Mouse (Mus musculus): ENCODE measurements around the gene Slc1a2. TPM values are rescaled to one million over a fixed set of nuclear protein-coding genes. Genes with fewer than 3 reads are reported as not detected.

The Slc1a2 gene
- polyA plus RNA-seq, 1 experiment from 2014 or later, result 0.40 TPM

- Histone ChIP-seq H3K36me3 (no peaks in the 10 kb centered on the region), H3K9me3 (no peaks in the 10 kb centered on the region), H3K27me3 (ENCODE audit: insufficient read depth, poor library complexity, severe bottlenecking) (no peaks in the 10 kb centered on the region), H3K4me1 (peaks cover 10% of the 10 kb centered on the region; the same call in 1 of the 2 replicates), H3K4me3 (no peak overlapping the region), H3K27ac (no peak overlapping the region)
- no peak for DNase-seq (ENCODE audit: low spot score)
- 62% methylated on average over 2 of the region's 2 CpGs for WGBS
These were observed 76.6 kb downstream of the Slc1a2 start for GRCm38 (mm10) chr2:102735031-102735430.

- WGBS, result 89% methylated on average over 9 of the region's 9 CpGs
- Histone ChIP-seq H3K36me3 (no peaks in the 10 kb centered on the region), H3K9me3 (no peaks in the 10 kb centered on the region), H3K4me3 (no peak overlapping the region), H3K27me3 (ENCODE audit: insufficient read depth, poor library complexity, severe bottlenecking) (no peaks in the 10 kb centered on the region), H3K27ac (no peak overlapping the region), H3K4me1 (peaks cover 10% of the 10 kb centered on the region; the same call in 1 of the 2 replicates)
- no peak for DNase-seq (ENCODE audit: low spot score)
These were observed 77.4 kb downstream of the Slc1a2 start for GRCm38 (mm10) chr2:102735811-102736210.

GRCm38 (mm10) chr2:102736490-102736889, 78.0 kb downstream of the Slc1a2 start:
- H3K27me3 ChIP-seq (ENCODE audit: insufficient read depth, poor library complexity, severe bottlenecking), result no peaks in the 10 kb centered on the region
- H3K9me3 ChIP-seq, result no peaks in the 10 kb centered on the region
- 72% methylated on average over 5 of the region's 5 CpGs for WGBS
- DNase-seq (ENCODE audit: low spot score), result no peak
- peaks cover 10% of the 10 kb centered on the region; the same call in 1 of the 2 replicates for H3K4me1 ChIP-seq
- no peaks in the 10 kb centered on the region for H3K36me3 ChIP-seq
- no peak overlapping the region for H3K27ac ChIP-seq
- H3K4me3 ChIP-seq, result no peak overlapping the region

DNA sequence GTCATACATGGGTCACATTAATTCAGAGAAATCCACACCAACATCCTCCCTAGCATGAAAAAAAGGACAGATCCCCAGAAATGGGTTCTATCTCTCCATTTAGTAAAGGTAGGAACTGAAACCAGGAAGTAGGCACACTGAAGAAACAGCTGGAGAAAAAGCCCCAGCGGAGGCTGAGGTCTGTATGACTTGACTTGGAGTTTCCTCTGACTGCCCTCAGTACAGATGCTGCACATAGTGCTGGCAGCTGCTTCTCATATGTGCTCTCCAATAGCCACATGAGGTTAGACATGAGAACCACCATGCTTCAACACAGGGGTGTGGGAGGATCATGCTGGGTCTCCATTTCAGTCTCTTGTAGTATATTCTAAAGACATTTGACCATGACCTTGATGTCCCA, 80.4 kb downstream of the Slc1a2 start:
- 88% methylated on average over 1 of the region's 1 CpGs for WGBS
- H3K27me3 ChIP-seq (ENCODE audit: insufficient read depth, poor library complexity, severe bottlenecking), result no peaks in the 10 kb centered on the region
- H3K4me1 ChIP-seq, result 0 out of 2 replicates have a peak, but pooled peaks cover 3% of the 10 kb centered on the region

GRCm38 (mm10) chr2:102742685-102743084, 84.2 kb downstream of the Slc1a2 start:
- H3K36me3 ChIP-seq, result no peaks in the 10 kb centered on the region
- no peak for DNase-seq (ENCODE audit: low spot score)
- H3K27me3 ChIP-seq (ENCODE audit: insufficient read depth, poor library complexity, severe bottlenecking), result no peaks in the 10 kb centered on the region
- WGBS, result 76% methylated on average over 5 of the region's 5 CpGs
- H3K9me3 ChIP-seq, result no peaks in the 10 kb centered on the region
- H3K27ac ChIP-seq, result no peak overlapping the region
- H3K4me3 ChIP-seq, result no peak overlapping the region
- H3K4me1 ChIP-seq, result peaks cover 18% of the 10 kb centered on the region

More for the DNA sequence above, 80.4 kb downstream of the Slc1a2 start:
- Histone ChIP-seq H3K4me3 (no peak overlapping the region), H3K9me3 (no peaks in the 10 kb centered on the region), H3K36me3 (no peaks in the 10 kb centered on the region), H3K27ac (no peak overlapping the region)
- no peak for DNase-seq (ENCODE audit: low spot score)

DNA sequence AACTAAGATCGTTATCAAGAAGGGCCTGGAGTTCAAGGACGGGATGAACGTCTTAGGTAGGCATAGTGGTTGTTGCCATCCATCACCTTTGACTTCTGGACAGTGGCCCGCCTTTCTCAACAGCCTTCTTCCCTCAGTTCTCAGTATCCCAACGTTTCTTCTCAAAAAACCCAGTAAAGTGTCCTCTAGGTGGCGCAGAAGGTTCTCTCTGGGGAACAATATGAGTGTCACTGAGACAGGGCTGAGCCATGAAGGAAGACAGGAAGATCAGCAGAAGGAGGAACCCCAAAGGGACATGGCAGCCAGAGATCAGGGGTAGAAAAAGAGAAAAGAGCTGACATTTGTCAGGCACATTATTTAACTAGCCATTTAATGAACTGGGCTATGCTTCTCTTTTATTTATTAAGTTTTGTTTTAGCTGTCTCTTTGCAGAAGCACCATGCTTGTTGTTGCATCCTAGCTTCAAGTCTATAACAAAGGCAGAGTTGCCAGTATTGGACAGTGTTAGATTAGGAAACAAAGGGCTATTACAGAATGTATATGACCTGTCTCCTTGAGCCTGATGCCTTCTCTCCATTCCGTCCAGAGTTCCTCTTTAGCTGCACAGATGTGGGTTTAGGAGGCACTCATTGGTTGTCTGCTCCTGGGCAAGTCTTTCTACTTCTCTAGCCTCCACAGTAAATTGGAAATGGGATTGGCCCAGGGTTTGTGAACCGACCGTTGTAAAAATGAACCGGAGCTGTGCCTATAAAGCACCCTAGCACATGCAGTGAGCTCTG, 85.6 kb downstream of the Slc1a2 start:
- H3K4me1 ChIP-seq, result peaks cover 18% of the 10 kb centered on the region
- no peaks in the 10 kb centered on the region for H3K9me3 ChIP-seq
- H3K4me3 ChIP-seq, result no peak overlapping the region
- H3K36me3 ChIP-seq, result no peaks in the 10 kb centered on the region
- no peaks in the 10 kb centered on the region for H3K27me3 ChIP-seq (ENCODE audit: insufficient read depth, poor library complexity, severe bottlenecking)
- H3K27ac ChIP-seq, result peak overlapping the region; percentile 59
- DNase-seq (ENCODE audit: low spot score), result peak; percentile 81
- 60% methylated on average over 10 of the region's 10 CpGs for WGBS

DNA sequence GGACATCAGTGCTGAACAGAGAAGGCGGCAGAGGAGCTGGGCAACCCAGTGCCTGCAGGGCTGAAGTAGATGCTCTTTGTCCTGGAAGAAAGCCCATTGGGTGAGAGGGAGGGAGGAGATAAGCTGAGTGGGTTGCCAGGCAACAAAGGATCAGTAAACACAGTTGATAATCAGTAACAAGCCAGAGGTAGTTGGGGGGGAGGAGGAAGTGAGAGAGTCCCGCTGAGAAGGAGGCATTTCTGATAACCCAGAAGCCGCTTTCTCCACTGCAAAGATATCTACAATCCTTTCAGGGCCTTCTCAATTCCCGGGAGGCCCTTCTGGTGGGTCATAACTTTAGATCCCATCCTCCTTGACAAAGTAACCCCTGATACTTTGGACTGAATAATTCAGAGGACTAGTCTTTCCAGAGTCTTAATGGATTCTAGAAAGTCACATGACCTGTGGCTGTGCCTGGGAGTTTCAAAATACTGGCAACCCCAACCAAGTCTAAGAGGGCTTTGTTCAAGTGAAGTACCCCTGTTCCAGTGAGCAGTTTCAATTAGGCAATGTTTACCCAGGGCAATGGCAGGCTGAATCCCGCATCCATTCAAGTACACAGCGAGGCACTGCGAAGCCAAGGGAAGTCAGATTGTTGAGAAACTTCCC, 86.9 kb downstream of the Slc1a2 start:
- WGBS, result 15% methylated on average over 7 of the region's 7 CpGs
- DNase-seq (ENCODE audit: low spot score), result peak; percentile 93
- peak overlapping the region; percentile 27; the same call in 1 of the 2 replicates for H3K4me3 ChIP-seq
- H3K4me1 ChIP-seq, result peaks cover 23% of the 10 kb centered on the region
- peak overlapping the region; percentile 82 for H3K27ac ChIP-seq
- no peaks in the 10 kb centered on the region for H3K9me3 ChIP-seq
- H3K36me3 ChIP-seq, result no peaks in the 10 kb centered on the region
- H3K27me3 ChIP-seq (ENCODE audit: insufficient read depth, poor library complexity, severe bottlenecking), result no peaks in the 10 kb centered on the region

- peaks cover 23% of the 10 kb centered on the region for H3K4me1 ChIP-seq
- H3K9me3 ChIP-seq, result no peaks in the 10 kb centered on the region
- no peak overlapping the region for H3K27ac ChIP-seq
- WGBS, result 80% methylated on average over 3 of the region's 3 CpGs
- no peak for DNase-seq (ENCODE audit: low spot score)
- H3K4me3 ChIP-seq, result no peak overlapping the region
- no peaks in the 10 kb centered on the region for H3K27me3 ChIP-seq (ENCODE audit: insufficient read depth, poor library complexity, severe bottlenecking)
- no peaks in the 10 kb centered on the region for H3K36me3 ChIP-seq
These were observed 89.3 kb downstream of the Slc1a2 start for GRCm38 (mm10) chr2:102747758-102748157.

DNA sequence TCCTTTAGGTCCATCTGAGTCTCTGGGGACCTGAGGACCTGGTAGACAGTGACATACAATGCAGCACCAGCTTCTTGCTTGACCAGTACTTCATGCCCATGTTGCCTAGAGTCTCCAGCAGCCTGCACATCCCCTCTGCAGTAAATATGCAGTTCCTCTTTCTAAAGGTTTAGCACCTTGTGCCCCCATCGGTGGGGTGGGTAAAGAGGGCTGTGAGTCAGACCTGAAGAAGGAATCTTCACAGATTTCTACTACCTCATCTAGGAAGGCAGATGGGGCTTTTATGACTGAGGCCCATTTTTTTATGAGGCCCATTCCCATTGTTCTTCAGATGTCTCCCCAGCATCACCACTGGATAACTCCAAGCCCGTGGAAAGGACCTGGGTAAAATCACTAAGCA, 91.5 kb downstream of the Slc1a2 start:
- 62% methylated on average over 2 of the region's 2 CpGs for WGBS
- Histone ChIP-seq H3K9me3 (no peaks in the 10 kb centered on the region), H3K27ac (no peak overlapping the region), H3K4me3 (no peak overlapping the region), H3K36me3 (no peaks in the 10 kb centered on the region), H3K4me1 (peaks cover 14% of the 10 kb centered on the region), H3K27me3 (ENCODE audit: insufficient read depth, poor library complexity, severe bottlenecking) (no peaks in the 10 kb centered on the region)
- no peak for DNase-seq (ENCODE audit: low spot score)

DNA sequence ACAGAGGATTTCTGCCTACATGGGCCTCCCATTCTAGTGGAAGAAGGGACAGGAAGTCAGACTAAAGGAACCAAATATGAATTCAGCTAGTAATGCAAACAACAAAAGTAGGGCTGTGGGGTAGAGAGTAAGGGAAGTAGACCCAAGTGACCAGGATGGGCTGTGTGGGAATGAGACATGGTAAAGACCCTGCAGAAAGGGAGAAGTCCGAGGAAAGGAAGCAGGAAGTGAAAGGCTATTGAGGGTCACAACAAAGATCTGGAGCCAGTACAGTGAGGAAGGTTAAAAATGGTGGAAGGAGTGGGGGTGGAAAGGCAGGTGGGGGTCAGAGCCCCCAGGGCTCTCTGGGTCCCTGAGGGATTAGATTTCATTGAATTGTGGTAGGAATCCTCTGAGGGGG, 93.4 kb downstream of the Slc1a2 start:
- 70% methylated on average over 1 of the region's 1 CpGs for WGBS
- H3K4me1 ChIP-seq, result peaks cover 5% of the 10 kb centered on the region
- H3K9me3 ChIP-seq, result no peaks in the 10 kb centered on the region
- no peaks in the 10 kb centered on the region for H3K36me3 ChIP-seq
- H3K4me3 ChIP-seq, result no peak overlapping the region
- no peaks in the 10 kb centered on the region for H3K27me3 ChIP-seq (ENCODE audit: insufficient read depth, poor library complexity, severe bottlenecking)
- DNase-seq (ENCODE audit: low spot score), result no peak
- H3K27ac ChIP-seq, result no peak overlapping the region

DNA sequence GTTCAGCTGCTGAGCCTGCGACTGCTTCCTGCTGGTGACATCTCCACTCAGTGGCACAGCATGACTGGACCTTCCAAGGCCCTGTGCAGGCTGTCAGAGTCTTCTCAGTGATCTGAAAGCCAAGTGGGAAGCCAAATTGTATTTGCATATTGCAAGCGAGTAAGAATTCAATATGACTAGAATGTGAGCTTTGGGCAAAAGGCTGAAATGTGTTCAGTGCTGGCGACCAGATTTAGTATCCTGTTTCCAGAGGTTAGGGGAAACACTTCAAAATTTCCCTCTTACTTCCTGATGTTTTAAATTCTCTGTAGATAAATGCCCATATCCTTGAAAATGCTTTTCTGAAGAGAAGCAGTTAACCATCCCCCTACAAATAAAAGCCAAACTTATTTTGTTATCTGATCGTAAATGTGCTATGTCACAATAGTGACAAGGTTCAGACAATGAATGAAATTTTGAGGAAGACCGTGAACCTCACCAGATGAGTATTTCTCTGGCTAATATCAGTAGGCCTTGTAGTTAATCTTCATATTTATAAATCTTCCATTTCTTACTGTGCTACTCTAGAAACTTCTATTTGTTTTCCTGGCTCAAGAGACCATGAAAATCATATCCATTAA, 98.9 kb downstream of the Slc1a2 start:
- Histone ChIP-seq H3K36me3 (no peaks in the 10 kb centered on the region), H3K27ac (no peak overlapping the region), H3K27me3 (ENCODE audit: insufficient read depth, poor library complexity, severe bottlenecking) (no peaks in the 10 kb centered on the region), H3K9me3 (no peaks in the 10 kb centered on the region), H3K4me3 (no peak overlapping the region), H3K4me1 (no peaks in the 10 kb centered on the region; the same call in 1 of the 2 replicates)
- WGBS, result 76% methylated on average over 5 of the region's 5 CpGs
- no peak for DNase-seq (ENCODE audit: low spot score)

- H3K9me3 ChIP-seq, result no peaks in the 10 kb centered on the region
- DNase-seq (ENCODE audit: low spot score), result no peak
These were observed 101.0 kb downstream of the Slc1a2 start for GRCm38 (mm10) chr2:102759479-102759878.

More at GRCm38 (mm10) chr2:102759479-102759878, 101.0 kb downstream of the Slc1a2 start:
- Histone ChIP-seq H3K36me3 (no peaks in the 10 kb centered on the region), H3K27me3 (ENCODE audit: insufficient read depth, poor library complexity, severe bottlenecking) (no peaks in the 10 kb centered on the region), H3K27ac (no peak overlapping the region), H3K4me1 (peaks cover 10% of the 10 kb centered on the region; the same call in 1 of the 2 replicates), H3K4me3 (no peak overlapping the region)
- 92% methylated on average over 5 of the region's 5 CpGs for WGBS

Data from heart, embryonic 10.5 days (tissue).